Mouse (Mus musculus) embryonic facial prominence, embryonic 14.5 days (tissue): Measurements from ENCODE around the gene Qpct. TPM values are rescaled to one million over a fixed set of nuclear protein-coding genes. Genes with fewer than 3 reads are reported as not detected.
A peak's percentile ranks its signal among the peaks of the same experiment; 100 is the strongest.
"Not testable (repeated sequence)": the region's sequence is repeated elsewhere in the genome, so short reads cannot be mapped to it uniquely, and the experiment has no call there.

Experiments used
- ATAC-seq: fragments of 200-750 bp; cut with Nextera tagmentation; 2 replicates; pipeline ENCODE4 v1.8.0; 2017; ENCODE audit warnings: low read depth, moderate number of reproducible peaks, moderate TSS enrichment
- DNase-seq: peaks from one replicate; pipeline ENCODE4 v3.0.0-alpha.2; 2015; ENCODE audit warnings: low spot score
- H3K27ac ChIP-seq: fragments of 300-500 bp; sonication (generic); replicated peaks from 2 replicates; pipeline ENCODE4 v1.5.1; 2014; ENCODE audit warnings: low read depth, mild to moderate bottlenecking, low read length, moderate library complexity
- H3K27me3 ChIP-seq: fragments of 300-500 bp; sonication (generic); replicated peaks from 2 replicates; pipeline ENCODE4 v1.6.1; 2014; ENCODE audit warnings: low read length; ENCODE audit not compliant: control insufficient read depth, insufficient read depth
- H3K36me3 ChIP-seq: fragments of 300-500 bp; sonication (generic); 2 replicates; pipeline ENCODE4 v1.6.1; 2014; ENCODE audit warnings: low read length, mixed read lengths; ENCODE audit not compliant: control insufficient read depth, insufficient read depth
- H3K4me1 ChIP-seq: fragments of 300-500 bp; sonication (generic); 2 replicates; pipeline ENCODE4 v1.6.1; 2014; ENCODE audit warnings: antibody characterized with exemption, low read length; ENCODE audit not compliant: control insufficient read depth, insufficient read depth
- H3K4me2 ChIP-seq: fragments of 300-500 bp; sonication (generic); 2 replicates; pipeline ENCODE4 v1.6.1; 2014; ENCODE audit warnings: low read depth, mild to moderate bottlenecking, low read length, moderate library complexity, mixed read lengths
- H3K4me3 ChIP-seq: fragments of 300-500 bp; sonication (generic); 2 replicates; pipeline ENCODE4 v1.5.1; 2014; ENCODE audit warnings: low read depth, mild to moderate bottlenecking, low read length
- H3K9ac ChIP-seq: fragments of 300-500 bp; sonication (generic); 2 replicates; pipeline ENCODE4 v1.6.1; 2014; ENCODE audit warnings: low read depth, mild to moderate bottlenecking, low read length, moderate library complexity, mixed read lengths
- H3K9me3 ChIP-seq: fragments of 300-500 bp; sonication (generic); 2 replicates; pipeline ENCODE4 v1.6.1; 2016; ENCODE audit warnings: low read length; ENCODE audit not compliant: control insufficient read depth
- WGBS: fragments of 180-500 bp; shearing (Covaris S2); extraction: QIAGEN DNeasy Blood & Tissue Kit; methylation state at CpG from one replicate; pipeline ENCODE4 v1.1.7; 2014; 5-methylcytosine and 5-hydroxymethylcytosine counted together
- polyA plus RNA-seq: library from polyadenylated mRNA; unstranded; fragments of >200 nt; fragmentation: Nextera tagmentation; extraction: Ambion mirVana; gene quantifications from 2 replicates; pipeline ENCODE4 v1.2.1, GENCODE M21; 2014

Qpct gene
- polyA plus RNA-seq, 1 experiment from 2014 or later: 18.1 TPM

- Histone ChIP-seq H3K4me2 (no peak overlapping the region), H3K4me1 (no peaks in the 10 kb centered on the region), H3K9me3 (no peaks in the 10 kb centered on the region), H3K36me3 (no peaks in the 10 kb centered on the region), H3K27me3 (no peaks in the 10 kb centered on the region), H3K4me3 (no peak overlapping the region), H3K9ac (no peak overlapping the region), H3K27ac (no peak overlapping the region)
- WGBS: 84% methylated on average over 8 of the region's 8 CpGs
- DNase-seq: no peak
- ATAC-seq: no peak
Observed at GRCm38 (mm10) chr17:79078248-79078647, 26.5 kb downstream of the Qpct start.

DNA sequence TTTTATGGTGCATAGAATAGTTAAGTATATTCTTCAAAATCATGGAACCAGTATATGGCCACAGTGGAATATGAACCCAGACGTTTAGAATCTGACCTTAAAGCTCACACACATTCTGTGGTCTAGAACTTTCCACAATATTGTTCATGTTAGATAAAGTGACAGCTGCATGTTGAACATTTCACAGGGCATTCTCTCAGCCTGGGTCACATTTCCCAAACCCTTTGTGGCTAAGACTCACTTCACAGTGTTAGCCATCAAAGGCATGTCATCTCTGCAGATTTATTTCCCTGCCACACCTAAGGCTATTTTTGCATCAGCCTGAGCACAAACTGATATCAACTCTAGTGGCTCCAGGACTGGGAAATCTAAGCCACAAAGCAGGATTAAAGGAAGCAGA lies 40.0 kb downstream of the Qpct start:
- Histone ChIP-seq H3K36me3 (no peaks in the 10 kb centered on the region), H3K27ac (no peak overlapping the region), H3K9ac (no peak overlapping the region), H3K4me1 (peaks cover 15% of the 10 kb centered on the region), H3K9me3 (no peaks in the 10 kb centered on the region), H3K4me3 (no peak overlapping the region), H3K4me2 (no peak overlapping the region), H3K27me3 (no peaks in the 10 kb centered on the region)
- DNase-seq (no peak), ATAC-seq (no peak)
- WGBS: 42% methylated on average over 1 of the region's 1 CpGs

- no peak for ATAC-seq
Observed at GRCm38 (mm10) chr17:79093286-79093975, 41.7 kb downstream of the Qpct start.

DNA sequence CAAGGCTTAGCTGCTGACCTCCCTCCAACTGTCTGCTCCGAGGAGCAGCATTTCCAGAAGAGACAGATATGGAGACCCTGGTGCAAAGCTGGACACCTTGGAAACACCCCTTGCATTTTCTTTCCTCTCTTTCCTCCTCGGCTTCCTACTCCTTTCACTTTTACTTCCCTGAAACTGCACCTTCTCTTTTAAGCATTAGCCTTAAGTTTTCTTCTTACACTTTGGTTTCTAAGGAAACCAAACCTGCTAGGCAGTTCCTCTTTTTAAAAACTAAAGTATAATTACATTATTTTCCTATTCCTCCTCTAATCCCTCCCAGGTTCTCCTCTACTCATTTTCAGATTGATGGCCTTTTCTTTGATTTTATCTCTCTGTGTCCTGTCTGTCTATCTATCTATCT lies 43.9 kb downstream of the Qpct start:
- H3K36me3 ChIP-seq: no peaks in the 10 kb centered on the region

More at GRCm38 (mm10) chr17:79093286-79093975, 41.7 kb downstream of the Qpct start:
- H3K4me2 ChIP-seq: peak overlapping the region; percentile 17
- H3K9me3 ChIP-seq: no peaks in the 10 kb centered on the region
- H3K36me3 ChIP-seq: no peaks in the 10 kb centered on the region
- 37% methylated on average over 5 of the region's 5 CpGs for WGBS
- H3K4me1 ChIP-seq: peaks cover 15% of the 10 kb centered on the region
- H3K9ac ChIP-seq: no peak overlapping the region
- H3K27ac ChIP-seq: 0 out of 2 replicates have a peak overlapping the region, but pooled peaks have one; percentile 10
- no peaks in the 10 kb centered on the region for H3K27me3 ChIP-seq
- DNase-seq: peak; percentile 67
- H3K4me3 ChIP-seq: no peak overlapping the region

DNA sequence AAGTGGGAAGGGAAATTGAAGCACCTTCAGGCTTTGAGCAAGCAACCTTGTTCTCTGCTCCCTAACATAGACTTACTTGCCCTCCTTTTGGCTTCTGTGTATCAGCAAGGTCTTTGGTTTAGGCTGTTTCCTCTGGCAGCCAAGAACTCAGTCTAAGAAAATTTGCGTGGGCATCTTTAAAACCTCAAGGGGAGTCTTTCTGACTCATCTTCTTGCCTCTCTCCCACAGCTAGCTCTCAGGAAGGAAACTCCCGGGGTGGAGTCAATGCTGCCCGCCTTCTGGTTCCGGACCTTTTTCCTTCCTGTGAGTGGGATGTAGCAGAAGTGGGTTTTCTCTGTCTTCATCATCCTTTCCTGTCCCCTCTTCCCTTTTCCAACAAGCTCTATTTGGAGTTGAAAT lies 48.2 kb downstream of the Qpct start:
- 75% methylated on average over 4 of the region's 4 CpGs for WGBS
- no peak overlapping the region for H3K4me2 ChIP-seq

More for the DNA sequence above, 43.9 kb downstream of the Qpct start:
- Histone ChIP-seq H3K4me2 (no peak overlapping the region), H3K9me3 (no peaks in the 10 kb centered on the region), H3K27me3 (no peaks in the 10 kb centered on the region), H3K4me1 (peaks cover 15% of the 10 kb centered on the region), H3K27ac (no peak overlapping the region), H3K9ac (no peak overlapping the region), H3K4me3 (no peak overlapping the region)
- DNase-seq: no peak
- 81% methylated on average over 2 of the region's 2 CpGs for WGBS
- ATAC-seq: no peak

GRCm38 (mm10) chr17:79108238-79108637 lies 56.5 kb downstream of the Qpct start:
- H3K27ac ChIP-seq: no peak overlapping the region
- no peak overlapping the region for H3K9ac ChIP-seq
- no peaks in the 10 kb centered on the region for H3K36me3 ChIP-seq
- H3K27me3 ChIP-seq: no peaks in the 10 kb centered on the region
- ATAC-seq (0 out of 2 replicates have a peak, but pooled peaks have one; percentile 22), DNase-seq (peak; percentile 32)
- no peak overlapping the region for H3K4me3 ChIP-seq
- WGBS: 40% methylated on average over 6 of the region's 6 CpGs
- no peak overlapping the region for H3K4me2 ChIP-seq
- no peaks in the 10 kb centered on the region for H3K4me1 ChIP-seq
- H3K9me3 ChIP-seq: no peaks in the 10 kb centered on the region

More for the DNA sequence above, 48.2 kb downstream of the Qpct start:
- Histone ChIP-seq H3K9ac (no peak overlapping the region), H3K9me3 (no peaks in the 10 kb centered on the region), H3K27me3 (no peaks in the 10 kb centered on the region), H3K36me3 (no peaks in the 10 kb centered on the region), H3K27ac (no peak overlapping the region), H3K4me3 (no peak overlapping the region), H3K4me1 (no peaks in the 10 kb centered on the region)
- DNase-seq (no peak), ATAC-seq (no peak)

- ATAC-seq (no peak), DNase-seq (no peak)
- H3K9me3 ChIP-seq: no peaks in the 10 kb centered on the region
- no peaks in the 10 kb centered on the region for H3K27me3 ChIP-seq
- no peaks in the 10 kb centered on the region for H3K4me1 ChIP-seq
- H3K27ac ChIP-seq: no peak overlapping the region
- no peaks in the 10 kb centered on the region for H3K36me3 ChIP-seq
- 73% methylated on average over 9 of the region's 9 CpGs for WGBS
- H3K9ac ChIP-seq: no peak overlapping the region
- H3K4me3 ChIP-seq: no peak overlapping the region
- no peak overlapping the region for H3K4me2 ChIP-seq
Observed at GRCm38 (mm10) chr17:79109576-79109975, 57.9 kb downstream of the Qpct start.

- H3K4me3 ChIP-seq: no peak overlapping the region
- H3K36me3 ChIP-seq: no peaks in the 10 kb centered on the region
- no peaks in the 10 kb centered on the region for H3K27me3 ChIP-seq
- H3K4me2 ChIP-seq: no peak overlapping the region
- H3K9me3 ChIP-seq: no peaks in the 10 kb centered on the region
- H3K27ac ChIP-seq: no peak overlapping the region
- H3K4me1 ChIP-seq: no peaks in the 10 kb centered on the region
- peak; percentile 77 for DNase-seq
- ATAC-seq: no peak
- 10% methylated on average over 5 of the region's 5 CpGs for WGBS
- H3K9ac ChIP-seq: no peak overlapping the region
Observed at GRCm38 (mm10) chr17:79110936-79111348, 59.2 kb downstream of the Qpct start.

DNA sequence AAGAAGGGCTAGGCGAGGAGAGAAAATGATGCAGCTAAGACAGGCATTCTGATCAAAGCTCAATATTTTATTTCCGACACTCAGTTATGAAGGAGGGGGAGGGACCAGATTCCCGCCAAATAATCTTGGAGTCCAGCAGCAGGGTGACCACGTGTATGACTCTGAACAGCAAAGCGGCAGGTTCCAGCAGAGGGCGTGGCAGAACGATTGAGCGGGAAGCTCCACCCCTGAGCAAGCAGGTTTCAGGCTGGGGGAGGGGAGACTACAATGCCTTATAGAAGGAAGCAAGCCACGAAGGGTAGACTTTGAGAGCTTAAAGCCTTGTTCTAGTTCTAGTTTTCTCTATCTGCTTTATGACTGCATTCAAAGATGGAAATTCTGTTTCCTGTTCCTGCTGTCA lies 63.5 kb downstream of the Qpct start:
- 55% methylated on average over 9 of the region's 9 CpGs for WGBS
- not testable (repeated sequence) for H3K9ac ChIP-seq, ATAC-seq, H3K27me3 ChIP-seq, H3K4me1 ChIP-seq, H3K27ac ChIP-seq, H3K4me3 ChIP-seq, DNase-seq, H3K4me2 ChIP-seq, H3K9me3 ChIP-seq, H3K36me3 ChIP-seq
